Mouse (Mus musculus) bone marrow, adult 2 months (tissue): Measurements from ENCODE around the gene Id1. TPM values are rescaled to one million over a fixed set of nuclear protein-coding genes. Genes with fewer than 3 reads are reported as not detected.
A peak's percentile ranks its signal among the peaks of the same experiment; 100 is the strongest.

Experiments used
- H3K27ac ChIP-seq: fragments of 200-500 bp; 2 replicates; pipeline ENCODE4 v1.5.1; 2012; ENCODE audit warnings: low read depth, mild to moderate bottlenecking, control low read depth, inconsistent platforms, low read length; ENCODE audit not compliant: control insufficient read depth, poor library complexity, insufficient read depth
- H3K4me1 ChIP-seq: fragments of 200-500 bp; 2 replicates; pipeline ENCODE4 v1.6.1; 2011; ENCODE audit warnings: low read length; ENCODE audit not compliant: control insufficient read depth, insufficient read depth
- H3K4me3 ChIP-seq: fragments of 200-500 bp; replicated peaks from 2 replicates; pipeline ENCODE3; 2011; ENCODE audit warnings: mild to moderate bottlenecking, low read depth, low read length, control low read depth; ENCODE audit not compliant: control insufficient read depth
- CTCF ChIP-seq: fragments of 200-500 bp; IDR thresholded peaks from 2 replicates; pipeline ENCODE4 v1.5.1; 2011; ENCODE audit warnings: low read length, control low read depth; ENCODE audit not compliant: control insufficient read depth, insufficient read depth
- POLR2A ChIP-seq: fragments of 200-500 bp; IDR thresholded peaks from 2 replicates; pipeline ENCODE4 v1.6.1; 2011; ENCODE audit warnings: low read depth, mild to moderate bottlenecking, control low read depth, low read length, borderline replicate concordance; ENCODE audit not compliant: control insufficient read depth
- WGBS: fragments of 180-500 bp; shearing (Covaris S2); methylation state at CpG from one replicate; pipeline ENCODE4 v1.1.7; 2018; 5-methylcytosine and 5-hydroxymethylcytosine counted together
- polyA plus RNA-seq: library from polyadenylated mRNA; stranded (reverse); fragments of >200 nt; gene quantifications from 2 replicates; pipeline ENCODE4 v1.2.4, GENCODE M21; 2011; ENCODE audit warnings: low replicate concordance; ENCODE audit not compliant: missing spikeins, insufficient read depth, insufficient read length

Id1 gene
- polyA plus RNA-seq, 1 experiment, result 15.9 TPM

DNA sequence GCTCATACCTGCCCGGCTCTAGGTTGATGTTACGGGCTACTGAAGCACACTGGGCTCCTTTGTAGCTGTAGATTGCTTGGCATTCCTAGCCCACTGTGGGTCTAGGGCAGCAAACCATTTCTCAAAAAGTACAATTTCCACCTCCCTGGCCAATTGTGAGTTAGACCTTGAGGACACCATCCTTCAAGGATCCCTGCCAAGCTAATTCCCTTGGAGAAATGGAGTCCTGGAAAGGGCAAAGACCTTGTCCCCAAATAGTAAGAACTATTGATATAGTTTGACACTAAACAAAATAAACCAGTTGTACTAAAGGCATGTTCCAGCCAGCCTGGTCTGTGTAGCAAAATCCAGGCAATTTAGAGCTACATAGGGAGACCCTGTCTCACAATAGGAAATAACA, 2.3 kb downstream of the Id1 start:
- WGBS, result 62% methylated on average over 2 of the region's 2 CpGs
- H3K4me3 ChIP-seq, result peak overlapping the region; percentile 61
- H3K27ac ChIP-seq, result peak overlapping the region; percentile 42

GRCm38 (mm10) chr2:152739031-152739841, 3.2 kb downstream of the Id1 start:
- TF ChIP-seq POLR2A (no peak), CTCF (no peak)
- Histone ChIP-seq H3K4me3 (peak overlapping the region; percentile 57), H3K4me1 (no peaks in the 10 kb centered on the region; the same call in 1 of the 2 replicates), H3K27ac (peak overlapping the region; percentile 88)
- WGBS, result 2% methylated on average over 36 of the region's 36 CpGs

More for the DNA sequence above, 2.3 kb downstream of the Id1 start:
- TF ChIP-seq CTCF (no peak), POLR2A (no peak)
- H3K4me1 ChIP-seq, result no peaks in the 10 kb centered on the region; the same call in 1 of the 2 replicates

GRCm38 (mm10) chr2:152739842-152740260, 3.8 kb downstream of the Id1 start:
- WGBS, result 5% methylated on average over 3 of the region's 3 CpGs
- TF ChIP-seq CTCF, result no peak
- no peak for TF ChIP-seq POLR2A
- Histone ChIP-seq H3K4me1 (no peaks in the 10 kb centered on the region; the same call in 1 of the 2 replicates), H3K27ac (peak overlapping the region; percentile 88), H3K4me3 (peak overlapping the region; percentile 57)

GRCm38 (mm10) chr2:152740490-152740889, 4.4 kb downstream of the Id1 start:
- WGBS, result 83% methylated on average over 5 of the region's 5 CpGs
- TF ChIP-seq POLR2A, result no peak
- TF ChIP-seq CTCF, result no peak
- peak overlapping the region; percentile 58 for H3K27ac ChIP-seq
- H3K4me1 ChIP-seq, result no peaks in the 10 kb centered on the region; the same call in 1 of the 2 replicates
- H3K4me3 ChIP-seq, result no peak overlapping the region

DNA sequence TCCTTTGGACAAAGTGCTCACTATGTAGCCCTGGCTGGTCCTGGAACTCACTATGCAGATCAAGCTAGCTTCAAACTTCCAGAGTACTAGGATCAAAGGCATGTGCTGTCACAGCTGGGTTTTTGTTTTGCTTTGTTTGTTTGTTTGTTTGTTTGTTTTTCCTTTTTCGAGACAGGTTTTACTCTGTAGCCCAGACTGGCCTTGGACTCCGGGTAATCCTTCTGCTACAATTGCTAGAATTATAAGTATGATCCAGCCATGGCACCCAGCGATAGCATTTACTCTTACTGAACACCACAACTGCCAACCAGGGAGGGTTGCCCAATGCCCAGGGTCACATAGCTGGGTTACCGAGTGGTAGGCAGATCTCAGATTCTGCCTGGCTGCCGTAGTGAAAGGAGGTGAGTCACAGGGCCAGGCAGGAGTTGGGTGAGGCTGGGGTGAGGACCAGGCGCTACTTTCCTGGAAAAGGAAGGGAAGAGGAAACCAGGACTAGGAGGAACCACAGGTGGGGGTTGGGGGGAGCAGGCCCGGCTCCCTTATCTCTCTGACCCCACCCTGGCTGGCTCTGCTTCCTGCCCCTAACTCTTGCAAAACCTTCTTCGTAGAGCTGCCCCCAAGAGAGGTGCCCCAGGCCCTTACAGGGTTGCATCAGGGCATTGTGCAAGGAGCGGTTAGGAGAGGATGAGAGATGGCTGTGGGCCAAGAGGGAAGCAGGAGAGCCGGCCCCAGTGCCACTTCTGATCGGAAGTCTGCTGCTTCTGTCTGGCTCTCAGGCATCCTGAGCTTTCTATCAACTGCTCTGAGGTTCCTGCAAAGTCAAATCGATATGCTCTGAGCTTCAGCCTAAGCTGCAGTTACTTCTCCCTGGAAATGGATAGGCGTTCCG, 5.3 kb downstream of the Id1 start:
- WGBS, result 8% methylated on average over 14 of the region's 14 CpGs
- no peaks in the 10 kb centered on the region; the same call in 1 of the 2 replicates for H3K4me1 ChIP-seq

GRCm38 (mm10) chr2:152742435-152742834, 6.4 kb downstream of the Id1 start:
- peak overlapping the region; percentile 49; the same call in 1 of the 2 replicates for H3K27ac ChIP-seq
- 9% methylated on average over 10 of the region's 10 CpGs for WGBS
- H3K4me3 ChIP-seq, result no peak overlapping the region
- no peaks in the 10 kb centered on the region for H3K4me1 ChIP-seq
- TF ChIP-seq CTCF, result peak; percentile 64
- TF ChIP-seq POLR2A, result no peak

More for the DNA sequence above, 5.3 kb downstream of the Id1 start:
- H3K27ac ChIP-seq, result peak overlapping the region; percentile 90
- TF ChIP-seq CTCF (no peak), POLR2A (no peak)
- peak overlapping the region; percentile 6 for H3K4me3 ChIP-seq

- H3K4me1 ChIP-seq, result peaks cover 3% of the 10 kb centered on the region
- no peak within 1 kb of the TSS for H3K27ac ChIP-seq
- 10% methylated on average over 30 of the region's 30 CpGs for WGBS
- no peak within 1 kb of the TSS for H3K4me3 ChIP-seq
- no peak for TF ChIP-seq CTCF
- TF ChIP-seq POLR2A, result no peak
Measured at GRCm38 (mm10) chr2:152753944-152754711, 18.1 kb downstream of the Id1 start, which contains the start of gene Cox4i2. Cox4i2 (plus strand) TSS chr2:152754173.
